Mouse (Mus musculus): ENCODE results near the gene Atxn3.
A peak's percentile ranks its signal among the peaks of the same experiment; 100 is the strongest.
"Not testable (repeated sequence)": the region's sequence is repeated elsewhere in the genome, so short reads cannot be mapped to it uniquely, and the experiment has no call there.

The Atxn3 gene

DNA sequence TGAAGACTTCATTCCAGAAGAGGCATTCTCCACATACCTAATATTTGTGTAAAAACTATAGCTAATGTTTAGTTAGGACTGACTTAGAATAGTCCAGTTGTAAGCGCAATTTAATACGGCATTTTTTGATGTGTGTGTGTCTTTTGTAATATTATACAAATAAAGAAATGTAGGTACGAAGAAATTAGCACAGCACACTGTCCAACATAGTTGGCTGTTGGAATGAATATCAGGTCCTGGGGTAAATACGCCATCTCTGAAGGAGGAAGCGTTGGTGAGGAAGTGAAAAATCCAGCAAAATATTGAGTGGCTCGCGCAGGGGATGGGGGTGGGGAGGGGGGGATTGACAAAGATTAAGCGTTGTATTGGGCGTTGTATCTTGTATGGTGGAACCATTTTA, 510 bp upstream of the Atxn3 start:
- DNase-seq (ENCODE audit: low read depth) = no peak

DNA sequence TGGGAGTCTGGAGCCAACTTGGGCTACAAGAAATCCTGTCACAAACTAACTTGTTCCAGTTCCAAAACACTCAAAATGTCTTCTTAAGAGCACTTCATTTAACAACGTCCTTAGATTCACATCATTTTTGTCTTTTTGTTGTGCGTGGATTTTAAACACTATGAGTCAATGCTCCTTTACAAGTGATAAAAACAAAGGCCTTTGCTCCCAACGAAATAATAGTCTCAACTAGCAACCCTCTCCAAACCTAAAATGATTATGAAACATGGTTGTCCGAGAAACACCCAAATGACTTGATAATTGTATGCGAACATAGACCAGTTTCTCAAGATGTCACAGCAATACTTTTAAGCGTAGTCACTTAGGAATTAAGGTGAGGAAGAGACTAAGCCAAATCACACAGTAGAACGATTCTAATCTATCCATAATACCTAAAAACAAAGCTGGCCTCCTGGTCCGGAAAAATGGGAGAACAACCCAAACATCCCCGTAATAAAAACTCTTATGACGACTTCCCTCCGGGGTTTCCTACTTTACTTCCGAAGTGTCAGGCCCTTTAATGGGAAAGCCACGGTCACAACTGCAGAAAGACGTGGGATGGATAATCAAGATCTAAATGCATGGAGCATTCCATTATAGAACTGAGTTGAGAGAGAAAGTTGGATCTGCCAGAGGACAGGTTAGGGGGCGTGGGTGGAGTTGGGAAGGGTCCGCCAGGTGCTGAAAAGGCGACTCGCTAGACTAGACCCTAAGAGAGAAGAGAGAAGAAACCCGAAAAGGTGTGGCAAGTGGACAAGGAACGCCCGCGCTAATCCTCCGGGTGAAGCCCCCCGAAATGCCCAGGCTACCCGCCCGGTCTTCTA, 736 bp downstream of the Atxn3 start:
- peak; percentile 34 for DNase-seq (ENCODE audit: low read depth)

DNA sequence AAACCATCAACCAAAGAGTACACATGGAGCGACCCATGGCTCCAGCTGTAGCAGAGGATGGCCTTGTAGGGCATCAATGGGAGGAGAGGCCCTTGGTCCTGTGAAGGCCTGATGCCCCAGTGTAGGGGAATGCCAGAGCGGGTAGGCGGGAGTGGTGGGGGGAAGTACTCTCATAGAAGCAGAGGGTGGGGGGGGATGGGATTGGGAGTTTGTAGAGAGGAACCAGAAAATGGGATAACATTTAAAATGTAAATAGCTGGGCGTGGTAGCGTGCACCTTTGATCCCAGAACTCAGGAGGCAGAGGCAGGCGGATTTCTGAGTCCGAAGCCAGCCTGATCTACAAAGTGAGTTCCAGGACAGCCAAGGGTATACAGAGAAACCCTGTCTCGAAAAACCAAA, 2.2 kb downstream of the Atxn3 start:
- DNase-seq (ENCODE audit: low read depth) = not testable (repeated sequence)

DNA sequence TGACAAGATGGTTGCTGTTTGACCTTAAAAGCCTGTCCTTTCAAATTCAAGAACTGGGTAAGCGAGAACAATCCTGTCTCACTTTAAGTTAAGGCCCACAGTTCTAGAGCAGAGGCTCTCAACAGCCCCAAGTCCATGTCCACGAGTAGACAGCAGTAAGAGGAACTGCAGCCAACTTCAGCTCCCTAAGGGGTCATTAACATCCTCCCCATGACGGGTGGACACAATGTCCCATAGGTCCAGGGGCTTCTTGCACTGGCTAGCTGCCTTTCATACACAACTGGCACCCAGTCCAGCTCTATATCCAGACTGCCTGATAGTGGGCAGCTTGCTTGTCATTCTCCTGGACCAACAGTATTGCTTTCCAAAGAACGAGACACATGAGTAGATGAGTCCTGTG, 9.2 kb downstream of the Atxn3 start:
- no peak for DNase-seq (ENCODE audit: low read depth)

DNA sequence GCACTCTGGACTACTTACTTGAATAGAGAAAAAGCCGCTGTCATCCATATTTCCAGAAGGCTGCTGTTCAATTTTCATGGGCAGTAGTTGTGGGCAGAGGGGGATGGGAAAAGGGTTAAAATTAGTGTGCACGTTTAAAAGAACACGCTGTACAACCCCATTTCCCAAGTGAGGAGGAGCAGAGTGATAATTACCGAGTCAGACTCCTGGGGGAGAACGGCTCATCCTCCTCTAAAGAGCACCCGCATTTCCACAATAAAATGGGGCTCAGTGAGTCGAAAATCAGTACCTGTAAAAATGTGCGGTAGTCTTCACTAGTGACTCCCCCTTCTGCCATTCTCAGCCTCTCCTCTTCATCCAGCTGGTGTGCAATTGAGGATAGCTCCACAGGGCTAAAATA, 10.1 kb downstream of the Atxn3 start:
- no peak for DNase-seq (ENCODE audit: low read depth)

DNA sequence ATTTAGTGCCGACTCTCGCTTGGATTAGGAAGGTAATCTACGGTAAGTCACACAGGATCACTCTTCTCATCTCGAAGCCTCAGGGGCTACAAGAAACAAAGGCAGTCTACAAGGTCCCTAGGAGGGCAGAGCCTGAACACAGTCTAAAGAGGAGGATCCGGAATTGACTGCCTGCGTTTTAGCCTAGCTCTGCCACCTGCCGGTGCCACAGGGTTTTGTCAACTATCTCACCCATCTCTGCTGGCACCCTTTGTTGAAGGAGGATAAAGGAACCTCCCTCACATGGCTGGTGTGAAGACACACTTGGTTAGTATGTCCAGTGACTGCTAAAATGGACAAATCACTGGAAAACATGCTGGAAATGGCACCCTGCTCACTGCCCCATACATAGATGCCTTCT, 20.5 kb downstream of the Atxn3 start:
- no peak for DNase-seq (ENCODE audit: low read depth)

DNA sequence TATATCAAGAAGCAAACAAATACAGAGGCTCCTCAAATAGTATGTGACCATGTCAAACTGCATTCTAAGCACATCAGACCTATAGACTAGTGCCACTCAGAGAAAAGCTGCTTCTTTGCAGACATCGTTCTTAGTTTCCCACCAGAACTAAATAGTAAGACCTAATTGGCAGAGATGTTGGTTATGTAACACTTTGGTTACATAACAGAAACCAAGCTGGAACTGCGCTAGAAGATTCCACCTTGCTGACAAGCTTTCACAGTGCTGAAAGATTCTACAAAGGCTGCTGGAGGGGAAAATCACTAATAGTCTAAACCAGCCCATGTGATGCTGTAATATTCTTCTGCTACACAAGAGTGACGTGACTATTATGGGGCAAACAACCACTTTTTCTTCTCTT, 22.8 kb downstream of the Atxn3 start:
- no peak for DNase-seq (ENCODE audit: low read depth)

DNA sequence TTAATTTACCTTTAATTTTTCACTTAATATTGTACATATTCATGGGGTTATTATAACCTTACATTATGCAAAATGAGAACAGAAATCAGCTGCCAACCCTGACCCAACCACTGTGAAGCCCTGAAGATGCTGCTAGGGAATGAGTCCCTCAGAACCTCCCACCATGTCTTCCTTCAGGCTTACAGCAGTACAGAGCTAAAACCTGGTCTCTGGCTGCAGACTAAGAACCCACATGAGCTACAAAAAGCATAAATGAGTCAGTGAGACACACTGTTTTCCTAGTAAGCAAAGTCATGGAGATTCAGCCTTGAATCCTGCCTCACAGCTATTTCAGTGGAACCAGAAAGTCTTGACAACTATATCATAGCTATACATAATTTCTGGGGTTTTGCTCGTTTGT, 29.6 kb downstream of the Atxn3 start:
- no peak for DNase-seq (ENCODE audit: low read depth)

DNA sequence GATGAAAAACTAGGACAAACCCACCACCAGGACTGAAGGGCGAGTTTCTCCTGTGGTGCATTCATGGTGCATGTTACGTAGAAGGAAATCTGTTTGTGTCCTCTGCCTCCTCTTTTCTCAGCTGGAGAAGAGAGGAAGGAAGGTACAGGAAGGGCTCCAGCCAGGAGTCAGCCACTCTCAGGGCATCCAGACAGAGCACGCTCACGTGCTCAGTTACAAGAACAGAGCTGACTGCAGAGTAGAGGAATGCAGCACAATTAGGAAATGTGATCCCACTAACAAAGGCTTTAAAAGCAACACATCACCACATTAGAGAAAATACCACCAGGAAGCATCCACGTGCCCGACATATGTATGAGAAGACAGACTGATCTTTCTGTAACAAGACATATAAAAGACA, 35.7 kb downstream of the Atxn3 start:
- DNase-seq (ENCODE audit: low read depth) = no peak

DNA sequence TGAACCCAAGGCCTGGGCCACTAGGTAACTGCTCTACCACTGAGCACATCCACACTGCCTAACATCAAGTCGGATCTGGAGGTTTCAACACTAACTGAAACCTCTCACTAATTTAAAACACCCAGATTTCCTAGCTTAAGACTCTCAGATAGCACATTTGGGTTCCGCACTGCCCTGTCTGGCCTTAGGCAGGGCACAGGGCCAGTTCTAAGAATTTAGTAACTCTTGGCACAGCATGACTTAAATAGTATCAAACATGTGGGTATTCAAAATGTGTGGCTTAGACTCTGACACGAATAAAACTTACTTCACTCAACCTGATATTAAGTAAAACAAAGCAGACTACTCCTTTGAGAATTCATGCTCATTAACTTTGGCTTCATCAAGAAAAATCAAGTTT, 38.2 kb downstream of the Atxn3 start:
- no peak for DNase-seq (ENCODE audit: low read depth)

DNA sequence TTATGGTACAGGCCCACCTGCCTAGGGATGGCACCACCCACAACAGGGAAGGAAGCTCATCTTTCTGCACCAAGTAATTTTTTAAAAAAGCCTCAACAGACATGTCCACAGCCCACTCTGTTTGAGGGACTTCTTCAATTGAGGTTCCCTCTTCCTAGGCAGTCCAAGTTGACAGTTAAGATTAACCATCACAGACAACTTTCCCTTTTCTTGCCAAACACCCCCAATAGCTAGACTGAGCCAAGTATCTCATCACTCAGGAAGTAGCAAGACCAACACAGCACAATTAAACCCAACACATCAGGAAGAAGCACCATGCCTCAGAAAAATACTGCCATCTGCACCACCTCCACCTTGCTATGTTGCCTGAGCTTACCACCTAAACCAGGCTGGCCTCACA, 40.9 kb downstream of the Atxn3 start:
- no peak for DNase-seq (ENCODE audit: low read depth)

DNA sequence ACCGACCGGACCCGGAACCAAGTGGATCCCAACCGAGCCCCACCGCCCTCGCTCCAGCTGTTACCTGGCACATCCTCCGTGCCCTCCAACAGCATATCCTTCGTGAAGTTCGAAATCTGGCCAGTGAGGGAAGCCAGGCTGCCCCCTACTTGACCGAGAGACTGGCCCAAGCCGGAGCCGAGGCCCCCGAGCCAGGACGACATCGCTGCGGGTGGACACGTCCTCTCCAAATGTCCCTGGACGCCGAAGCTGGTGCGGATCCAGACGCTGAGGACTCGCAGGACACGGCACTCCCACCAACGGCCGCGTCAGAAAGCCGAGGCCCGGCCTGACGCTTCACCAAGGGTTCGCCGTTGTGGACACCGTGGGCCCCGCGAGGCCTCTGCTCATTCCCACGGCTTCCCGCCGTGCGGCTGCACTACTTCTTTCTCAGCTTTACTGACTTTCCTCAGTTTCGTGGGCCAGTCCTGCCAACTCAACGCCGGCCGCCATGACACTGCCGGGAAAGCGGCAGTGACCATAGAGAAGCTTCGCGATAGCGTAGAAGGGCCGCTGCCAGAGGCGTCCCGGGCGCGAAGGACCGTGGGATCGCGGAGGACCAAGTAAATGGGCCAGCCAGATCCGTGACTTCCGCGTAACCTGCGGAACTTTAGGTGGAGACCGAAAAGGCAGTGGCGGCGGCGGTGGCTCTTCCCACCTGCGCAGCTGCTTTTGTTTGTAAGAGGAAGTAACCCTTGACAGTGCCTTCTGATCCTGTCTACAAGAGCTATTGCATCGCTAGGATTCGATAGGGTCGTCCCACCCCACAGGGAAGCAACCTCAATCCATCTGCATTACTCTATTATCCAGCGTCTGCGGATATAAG, 45.2 kb downstream of the Atxn3 start, which contains the start of gene Trip11:
Gene Trip11, minus strand, starts transcription at position 642 of the 865 bp plus-strand sequence.
- peak; percentile 76 for DNase-seq (ENCODE audit: low read depth)

DNA sequence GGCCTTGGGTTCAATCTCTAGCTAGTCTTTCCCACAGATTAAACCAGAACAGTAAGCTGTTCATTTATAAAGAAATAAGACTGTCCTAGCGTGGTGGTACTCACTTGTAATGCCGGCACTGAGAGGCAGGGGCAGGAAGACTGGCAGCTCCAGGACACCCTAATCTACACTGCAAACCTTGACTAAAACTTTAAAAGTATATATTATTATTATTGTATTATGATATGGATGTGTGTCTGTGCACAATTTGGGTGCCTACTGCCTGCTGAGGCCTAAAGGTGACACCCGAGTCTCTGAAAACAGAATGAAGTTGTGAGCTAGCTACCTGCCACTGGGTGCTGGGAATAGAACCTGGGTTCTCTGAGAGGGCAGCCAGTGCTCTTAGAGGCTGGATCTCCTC, 46.7 kb downstream of the Atxn3 start:
- no peak for DNase-seq (ENCODE audit: low read depth)

DNA sequence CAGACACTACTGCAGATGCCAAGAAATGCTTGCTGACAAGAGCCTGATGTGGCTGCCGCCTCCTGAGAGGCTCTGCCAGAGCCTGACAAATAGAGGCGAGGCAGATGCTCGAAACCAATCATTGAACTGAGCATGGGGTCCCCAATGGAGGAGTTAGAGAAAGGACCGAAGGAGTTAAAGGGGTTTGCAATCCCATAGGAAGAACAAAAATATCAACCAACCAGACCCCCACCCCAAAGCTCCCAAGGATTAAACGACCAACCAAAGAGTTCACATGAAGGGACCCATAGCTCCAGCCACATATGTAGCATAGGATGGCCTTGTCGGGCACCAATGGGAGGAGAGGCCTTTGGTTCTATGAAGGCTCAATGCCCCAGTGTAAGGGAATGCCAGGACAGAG, 47.7 kb downstream of the Atxn3 start:
- DNase-seq (ENCODE audit: low read depth) = no peak

DNA sequence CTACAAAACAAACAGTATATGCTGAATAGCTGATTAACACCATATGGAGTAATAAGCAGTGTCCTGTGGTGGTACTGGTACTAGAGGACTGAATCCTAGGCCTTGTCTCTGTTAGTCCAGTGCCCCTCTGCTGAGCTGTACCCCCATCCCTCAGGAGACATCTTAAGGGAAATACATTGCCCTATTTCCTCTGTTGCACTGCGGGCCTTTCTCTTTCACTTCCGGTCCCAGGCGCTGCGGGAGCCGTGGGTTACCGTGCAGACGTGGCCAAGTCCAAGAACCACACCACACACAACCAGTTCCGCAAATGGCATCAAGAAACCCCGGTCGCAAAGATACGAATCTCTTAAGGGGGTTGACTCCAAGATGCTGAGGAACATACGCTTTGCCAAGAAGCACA, 52.2 kb downstream of the Atxn3 start:
- DNase-seq (ENCODE audit: low read depth) = no peak

DNA sequence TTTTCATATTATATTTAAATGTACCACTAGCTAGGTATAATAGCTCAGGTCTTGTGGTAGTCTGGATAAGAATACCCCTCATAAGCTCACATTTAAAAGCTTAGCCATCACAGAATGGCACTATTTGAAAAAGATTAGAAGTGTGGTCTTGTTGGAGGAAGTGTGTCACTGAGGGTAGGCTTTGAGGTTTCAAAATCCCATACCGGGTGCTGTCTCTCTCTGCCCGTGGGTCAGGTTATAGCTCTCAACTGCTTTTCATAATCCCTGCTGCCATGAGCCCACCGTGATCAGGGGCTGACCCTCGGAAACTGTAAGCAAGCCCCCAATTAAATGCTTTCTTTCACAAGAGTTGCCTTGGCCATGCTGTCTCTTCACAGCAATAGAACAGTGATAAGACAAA, 53.1 kb downstream of the Atxn3 start:
- no peak for DNase-seq (ENCODE audit: low read depth)

DNA sequence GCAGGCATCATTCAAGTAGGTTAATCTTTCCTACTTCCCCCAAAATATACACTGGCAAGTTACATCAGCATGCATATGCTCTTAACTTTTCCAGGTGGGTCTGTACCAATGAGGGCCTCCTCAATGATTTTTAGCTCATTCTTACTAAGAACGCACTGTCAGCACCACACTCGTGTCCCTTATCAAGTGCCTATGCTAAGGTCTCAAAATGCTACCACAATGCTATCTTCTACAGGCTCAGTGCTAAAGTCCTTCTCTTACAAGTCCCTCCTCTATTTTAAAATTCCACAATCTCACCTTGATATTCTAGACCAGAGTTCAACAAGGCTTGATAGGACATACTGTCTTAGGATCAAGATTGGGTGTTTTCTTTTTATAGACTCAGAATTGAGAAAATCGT, 53.9 kb downstream of the Atxn3 start:
- no peak for DNase-seq (ENCODE audit: low read depth)

DNA sequence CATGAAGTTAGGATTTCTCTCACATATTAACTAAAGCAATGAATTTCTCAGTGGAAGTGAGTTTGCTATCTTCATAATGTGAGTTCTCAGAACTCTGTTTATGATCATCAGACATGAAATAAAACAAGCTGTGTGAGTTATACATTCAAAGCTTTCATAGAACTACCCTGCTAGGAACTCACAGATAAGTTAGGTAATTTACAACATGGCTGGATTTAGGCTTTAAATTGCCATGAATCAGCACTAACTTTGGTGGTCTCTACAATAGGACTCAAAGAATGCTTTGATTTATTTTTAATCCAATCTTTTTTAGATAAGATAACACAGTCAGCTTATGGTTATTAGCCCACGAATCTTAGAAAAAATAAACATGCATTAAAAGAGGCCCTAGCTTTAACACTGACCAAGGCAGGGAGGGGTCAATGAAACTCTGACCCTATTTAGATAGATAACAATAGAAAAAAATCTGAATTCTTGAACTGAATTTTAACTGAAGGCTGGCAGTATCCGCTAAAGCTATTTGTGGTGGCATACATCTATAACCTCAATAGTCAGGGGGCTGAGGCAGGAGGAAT, 58.3 kb downstream of the Atxn3 start:
- DNase-seq (ENCODE audit: low read depth) = no peak

DNA sequence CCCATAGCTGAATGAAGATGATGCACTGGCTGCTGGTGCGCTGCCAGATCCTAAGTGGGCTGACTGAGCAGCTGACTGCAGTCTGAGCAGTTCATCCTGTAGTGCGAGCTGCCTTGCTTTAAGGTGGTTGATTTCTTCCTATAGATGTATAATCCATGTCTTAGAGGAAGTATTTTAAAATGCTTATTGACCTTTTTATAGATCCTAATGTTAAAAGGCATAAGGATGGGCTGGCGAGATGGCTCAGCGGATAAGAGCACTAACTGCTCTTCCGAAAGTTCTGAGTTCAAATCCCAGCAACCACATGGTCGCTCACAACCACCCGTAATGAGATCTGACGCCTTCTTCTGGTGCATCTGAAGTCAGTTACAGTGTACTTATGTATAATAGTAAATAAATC, 59.1 kb downstream of the Atxn3 start:
- DNase-seq (ENCODE audit: low read depth) = no peak

DNA sequence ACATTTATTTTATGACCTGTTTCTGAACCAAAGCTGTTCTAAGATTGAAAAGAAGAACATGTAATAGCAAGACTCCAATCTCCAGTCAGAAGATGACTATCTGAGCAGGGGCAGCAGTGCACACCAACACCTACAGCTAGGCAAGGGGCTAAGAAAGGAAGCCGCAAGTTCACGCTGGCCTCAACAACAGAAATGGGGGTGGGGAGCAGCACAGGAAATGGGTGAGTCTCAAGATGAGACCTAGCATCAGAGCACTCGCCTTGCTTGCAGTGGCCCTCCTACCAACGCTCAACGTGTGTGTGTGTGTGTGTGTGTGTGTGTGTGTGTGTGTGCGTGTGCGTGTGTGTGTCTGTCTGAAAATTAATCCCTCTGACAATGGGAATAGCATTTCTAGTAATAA, 60.9 kb downstream of the Atxn3 start:
- DNase-seq (ENCODE audit: low read depth) = no peak

DNA sequence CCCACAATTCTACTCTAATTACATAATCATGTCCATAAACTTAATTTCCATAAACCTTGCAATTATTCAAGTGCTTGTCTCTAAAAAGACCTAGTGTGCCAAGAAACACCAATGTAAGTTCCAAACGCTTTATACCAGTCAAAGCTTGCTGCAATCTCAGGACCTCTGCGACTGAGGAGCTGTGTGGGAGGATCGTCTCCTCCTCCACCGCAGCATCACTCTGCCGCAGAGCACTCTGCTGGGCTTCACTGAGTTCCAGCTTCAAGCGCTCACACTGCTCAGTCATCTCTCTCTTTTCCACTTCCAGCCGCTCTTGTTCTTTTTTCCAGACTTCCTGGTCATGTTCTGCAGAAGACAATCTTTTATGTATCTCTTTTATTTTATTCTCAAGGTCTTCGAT, 64.8 kb downstream of the Atxn3 start:
- DNase-seq (ENCODE audit: low read depth) = no peak

DNA sequence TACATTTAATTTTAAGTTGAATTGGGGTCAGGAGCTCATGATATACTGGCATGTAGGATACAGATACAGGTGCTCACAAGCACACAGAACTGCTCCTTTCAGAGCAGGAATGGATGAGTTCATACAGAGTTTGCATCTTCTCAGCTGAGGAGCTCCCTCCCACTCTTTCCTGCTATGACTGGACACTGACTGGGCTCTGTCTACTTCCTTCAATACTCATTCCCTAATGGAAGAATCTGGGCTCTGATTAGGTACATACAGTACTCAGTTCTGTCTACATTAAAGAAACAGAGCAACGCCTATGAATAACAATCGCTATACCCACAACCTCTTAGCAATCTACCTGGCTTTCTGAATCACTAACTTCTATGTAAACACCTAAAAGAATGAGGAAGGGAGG, 65.2 kb downstream of the Atxn3 start:
- no peak for DNase-seq (ENCODE audit: low read depth)

DNA sequence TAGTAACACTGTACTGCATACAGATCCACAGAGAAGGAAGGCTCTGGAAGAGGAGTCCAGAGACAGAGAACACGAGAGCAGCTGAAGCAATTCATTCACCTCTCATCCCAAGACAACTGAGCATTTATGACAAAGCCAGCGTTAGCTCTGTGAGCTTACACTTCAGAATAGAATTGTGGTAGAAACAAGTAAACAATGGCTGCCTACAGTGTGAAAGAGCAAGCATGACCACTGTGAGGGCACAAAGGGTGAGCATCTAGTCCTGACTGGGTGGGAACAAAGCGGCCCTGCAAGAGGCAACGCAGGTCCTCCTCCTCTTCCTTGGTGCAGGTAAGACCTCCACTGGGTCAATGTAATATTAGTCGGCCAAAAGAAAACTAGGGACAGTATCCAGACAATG, 67.0 kb downstream of the Atxn3 start:
- no peak for DNase-seq (ENCODE audit: low read depth)

All from c-Kit-positive CD71-positive TER-119-negative erythroid progenitor cells, embryonic 14.5 days (primary cell).